Mouse (Mus musculus): ENCODE results near the gene Dennd1b. TPM values are rescaled to one million over a fixed set of nuclear protein-coding genes. Genes with fewer than 3 reads are reported as not detected.

The Dennd1b gene
- total and polyA plus RNA-seq, 3 experiments = 4.9 to 51.7 (median 39.2) TPM

GRCm38 (mm10) chr1:138924282-138924681 is 39.0 kb upstream of the Dennd1b start:
- no peak for DNase-seq (ENCODE audit: low spot score)
- no peak for TF ChIP-seq CTCF (IDR thresholded peaks at IDR 0.05; ENCODE audit: low read depth, low read length)
- TF ChIP-seq POLR2AphosphoS5 (IDR thresholded peaks at IDR 0.05; ENCODE audit: insufficient replicate concordance, low read depth, low read length) = no peak
- TF ChIP-seq TAL1 (conservative IDR thresholded peaks at IDR 0.05; ENCODE audit: low read depth, low read length) = no peak
- no peak for TF ChIP-seq GATA2 (IDR thresholded peaks at IDR 0.05; ENCODE audit: borderline replicate concordance, low read depth, low read length)
- TF ChIP-seq GATA1 (IDR thresholded peaks at IDR 0.05; ENCODE audit: borderline replicate concordance, low read length) = no peak
- Histone ChIP-seq H3K4me1 (ENCODE audit: insufficient read depth, low read depth, low read length) (no peaks in the 10 kb centered on the region), H3K9me3 (replicated peaks) (no peaks in the 10 kb centered on the region), H3K4me3 (ENCODE audit: low read depth, low read length) (no peak overlapping the region), H3K36me3 (replicated peaks) (no peaks in the 10 kb centered on the region), H3K27me3 (ENCODE audit: insufficient read depth, low read length) (no peaks in the 10 kb centered on the region; the same call in 1 of the 2 replicates)
- no peak for ATAC-seq (ENCODE audit: extremely low read depth, insufficient number of reproducible peaks, low FRiP score, poor library complexity, severe bottlenecking)

GRCm38 (mm10) chr1:138928671-138929483 is 34.4 kb upstream of the Dennd1b start:
- Histone ChIP-seq H3K9me3 (replicated peaks) (no peaks in the 10 kb centered on the region), H3K36me3 (replicated peaks) (no peaks in the 10 kb centered on the region), H3K4me1 (ENCODE audit: insufficient read depth, low read depth, low read length) (no peaks in the 10 kb centered on the region), H3K4me3 (ENCODE audit: low read depth, low read length) (no peak overlapping the region), H3K27me3 (ENCODE audit: insufficient read depth, low read length) (no peaks in the 10 kb centered on the region)
- DNase-seq (ENCODE audit: low spot score) (no peak), ATAC-seq (ENCODE audit: extremely low read depth, insufficient number of reproducible peaks, low FRiP score, poor library complexity, severe bottlenecking) (no peak)
- no peak for TF ChIP-seq POLR2AphosphoS5 (IDR thresholded peaks at IDR 0.05; ENCODE audit: insufficient replicate concordance, low read depth, low read length)
- TF ChIP-seq GATA1 (IDR thresholded peaks at IDR 0.05; ENCODE audit: borderline replicate concordance, low read length) = no peak
- TF ChIP-seq CTCF (IDR thresholded peaks at IDR 0.05; ENCODE audit: low read depth, low read length) = no peak
- TF ChIP-seq GATA2 (IDR thresholded peaks at IDR 0.05; ENCODE audit: borderline replicate concordance, low read depth, low read length) = no peak
- no peak for TF ChIP-seq TAL1 (conservative IDR thresholded peaks at IDR 0.05; ENCODE audit: low read depth, low read length)

- 0 out of 2 replicates have a peak, but pooled peaks cover 4% of the 10 kb centered on the region for H3K27me3 ChIP-seq (ENCODE audit: insufficient read depth, low read length)
- ATAC-seq (ENCODE audit: extremely low read depth, insufficient number of reproducible peaks, low FRiP score, poor library complexity, severe bottlenecking) (no peak), DNase-seq (ENCODE audit: low spot score) (no peak)
- TF ChIP-seq GATA2 (IDR thresholded peaks at IDR 0.05; ENCODE audit: borderline replicate concordance, low read depth, low read length) = no peak
- TF ChIP-seq TAL1 (conservative IDR thresholded peaks at IDR 0.05; ENCODE audit: low read depth, low read length) = no peak
- TF ChIP-seq CTCF (IDR thresholded peaks at IDR 0.05; ENCODE audit: low read depth, low read length) = no peak
- no peak for TF ChIP-seq GATA1 (IDR thresholded peaks at IDR 0.05; ENCODE audit: borderline replicate concordance, low read length)
- no peak for TF ChIP-seq POLR2AphosphoS5 (IDR thresholded peaks at IDR 0.05; ENCODE audit: insufficient replicate concordance, low read depth, low read length)
- H3K4me1 ChIP-seq (ENCODE audit: insufficient read depth, low read depth, low read length) = no peaks in the 10 kb centered on the region
- H3K36me3 ChIP-seq (replicated peaks) = no peaks in the 10 kb centered on the region
- H3K9me3 ChIP-seq (replicated peaks) = no peaks in the 10 kb centered on the region
- H3K4me3 ChIP-seq (ENCODE audit: low read depth, low read length) = no peak overlapping the region
These were observed 33.2 kb upstream of the Dennd1b start for GRCm38 (mm10) chr1:138929985-138930384.

- DNase-seq (ENCODE audit: low spot score) (no peak), ATAC-seq (ENCODE audit: extremely low read depth, insufficient number of reproducible peaks, low FRiP score, poor library complexity, severe bottlenecking) (no peak)
- Histone ChIP-seq H3K36me3 (replicated peaks) (no peaks in the 10 kb centered on the region), H3K27me3 (ENCODE audit: insufficient read depth, low read length) (0 out of 2 replicates have a peak, but pooled peaks cover 4% of the 10 kb centered on the region), H3K4me3 (ENCODE audit: low read depth, low read length) (no peak overlapping the region), H3K4me1 (ENCODE audit: insufficient read depth, low read depth, low read length) (no peaks in the 10 kb centered on the region), H3K9me3 (replicated peaks) (no peaks in the 10 kb centered on the region)
- TF ChIP-seq GATA1 (IDR thresholded peaks at IDR 0.05; ENCODE audit: borderline replicate concordance, low read length) (no peak), GATA2 (IDR thresholded peaks at IDR 0.05; ENCODE audit: borderline replicate concordance, low read depth, low read length) (no peak), POLR2AphosphoS5 (IDR thresholded peaks at IDR 0.05; ENCODE audit: insufficient replicate concordance, low read depth, low read length) (no peak), TAL1 (conservative IDR thresholded peaks at IDR 0.05; ENCODE audit: low read depth, low read length) (no peak), CTCF (IDR thresholded peaks at IDR 0.05; ENCODE audit: low read depth, low read length) (no peak)
These were observed 32.4 kb upstream of the Dennd1b start for GRCm38 (mm10) chr1:138930856-138931255.

GRCm38 (mm10) chr1:138936169-138936568 is 27.1 kb upstream of the Dennd1b start:
- TF ChIP-seq POLR2AphosphoS5 (IDR thresholded peaks at IDR 0.05; ENCODE audit: insufficient replicate concordance, low read depth, low read length) = no peak
- no peak for TF ChIP-seq TAL1 (conservative IDR thresholded peaks at IDR 0.05; ENCODE audit: low read depth, low read length)
- no peaks in the 10 kb centered on the region for H3K9me3 ChIP-seq (replicated peaks)
- H3K4me1 ChIP-seq (ENCODE audit: insufficient read depth, low read depth, low read length) = peaks cover 6% of the 10 kb centered on the region
- H3K4me3 ChIP-seq (ENCODE audit: low read depth, low read length) = no peak overlapping the region
- ATAC-seq (ENCODE audit: extremely low read depth, insufficient number of reproducible peaks, low FRiP score, poor library complexity, severe bottlenecking) (no peak), DNase-seq (ENCODE audit: low spot score) (no peak)
- peaks cover 4% of the 10 kb centered on the region; the same call in 1 of the 2 replicates for H3K27me3 ChIP-seq (ENCODE audit: insufficient read depth, low read length)
- H3K36me3 ChIP-seq (replicated peaks) = no peaks in the 10 kb centered on the region

- Histone ChIP-seq H3K9me3 (replicated peaks) (no peaks in the 10 kb centered on the region), H3K4me3 (ENCODE audit: low read depth, low read length) (no peak overlapping the region), H3K36me3 (replicated peaks) (no peaks in the 10 kb centered on the region), H3K27me3 (ENCODE audit: insufficient read depth, low read length) (peaks cover 4% of the 10 kb centered on the region; the same call in 1 of the 2 replicates), H3K4me1 (ENCODE audit: insufficient read depth, low read depth, low read length) (peaks cover 6% of the 10 kb centered on the region)
- ATAC-seq (ENCODE audit: extremely low read depth, insufficient number of reproducible peaks, low FRiP score, poor library complexity, severe bottlenecking) = no peak
- DNase-seq (ENCODE audit: low spot score) = no peak
- no peak for TF ChIP-seq TAL1 (conservative IDR thresholded peaks at IDR 0.05; ENCODE audit: low read depth, low read length)
- no peak for TF ChIP-seq CTCF (IDR thresholded peaks at IDR 0.05; ENCODE audit: low read depth, low read length)
- no peak for TF ChIP-seq GATA2 (IDR thresholded peaks at IDR 0.05; ENCODE audit: borderline replicate concordance, low read depth, low read length)
- no peak for TF ChIP-seq POLR2AphosphoS5 (IDR thresholded peaks at IDR 0.05; ENCODE audit: insufficient replicate concordance, low read depth, low read length)
- TF ChIP-seq GATA1 (IDR thresholded peaks at IDR 0.05; ENCODE audit: borderline replicate concordance, low read length) = no peak
These were observed 25.4 kb upstream of the Dennd1b start for GRCm38 (mm10) chr1:138937686-138938370.

Measured in G1E (cell line).